Mouse (Mus musculus) heart, postnatal 0 days (tissue): ENCODE measurements around the gene Ezr. TPM values are rescaled to one million over a fixed set of nuclear protein-coding genes. Genes with fewer than 3 reads are reported as not detected.

Source experiments
- ATAC-seq: fragments of 200-750 bp; cut with Nextera tagmentation; 2 replicates; pipeline ENCODE4 v1.8.0; 2017; ENCODE audit warnings: low read depth, moderate number of reproducible peaks, moderate library complexity; ENCODE audit not compliant: insufficient read depth
- DNase-seq: peaks from one replicate; pipeline ENCODE4 v3.0.0-alpha.2; 2016; ENCODE audit warnings: low spot score
- H3K27ac ChIP-seq: fragments of 300-500 bp; sonication (generic); 2 replicates; pipeline ENCODE4 v1.5.1; 2014; ENCODE audit warnings: low read depth, mild to moderate bottlenecking
- H3K27me3 ChIP-seq: fragments of 300-500 bp; sonication (generic); 2 replicates; pipeline ENCODE4 v1.6.1; 2014; ENCODE audit warnings: low read length, mixed read lengths; ENCODE audit not compliant: control insufficient read depth, insufficient read depth
- H3K36me3 ChIP-seq: fragments of 300-500 bp; sonication (generic); replicated peaks from 2 replicates; pipeline ENCODE4 v1.6.1; 2014; ENCODE audit warnings: low read length, mixed read lengths; ENCODE audit not compliant: control insufficient read depth, insufficient read depth
- H3K4me1 ChIP-seq: fragments of 300-500 bp; sonication (generic); 2 replicates; pipeline ENCODE4 v1.6.1; 2014; ENCODE audit warnings: antibody characterized with exemption; ENCODE audit not compliant: control insufficient read depth, insufficient read depth
- H3K4me2 ChIP-seq: fragments of 300-500 bp; sonication (generic); 2 replicates; pipeline ENCODE4 v1.6.1; 2014; ENCODE audit warnings: low read depth, mild to moderate bottlenecking, low read length, moderate library complexity
- H3K4me3 ChIP-seq: fragments of 300-500 bp; sonication (generic); 2 replicates; pipeline ENCODE4 v1.5.1; 2014; ENCODE audit warnings: low read depth, low read length
- H3K9ac ChIP-seq: fragments of 300-500 bp; sonication (generic); replicated peaks from 2 replicates; pipeline ENCODE4 v1.6.1; 2014; ENCODE audit warnings: low read depth, low read length, mixed read lengths
- H3K9me3 ChIP-seq: fragments of 300-500 bp; sonication (generic); replicated peaks from 2 replicates; pipeline ENCODE4 v1.6.1; 2016; ENCODE audit warnings: low read length; ENCODE audit not compliant: control insufficient read depth
- CTCF ChIP-seq: IDR thresholded peaks from 2 replicates; pipeline ENCODE4 v1.5.1; 2016; ENCODE audit warnings: antibody characterized with exemption, control low read depth, low read depth
- EP300 ChIP-seq: IDR thresholded peaks from 2 replicates; pipeline ENCODE4 v1.6.1; 2016; ENCODE audit warnings: antibody characterized with exemption, low read depth
- WGBS: fragments of 180-500 bp; shearing (Covaris S2); extraction: QIAGEN DNeasy Blood & Tissue Kit; methylation state at CpG from one replicate; pipeline ENCODE4 v1.1.7; 2014; 5-methylcytosine and 5-hydroxymethylcytosine counted together
- polyA plus RNA-seq: library from polyadenylated mRNA; unstranded; fragments of >200 nt; fragmentation: Nextera tagmentation; extraction: Ambion mirVana; gene quantifications from 2 replicates; pipeline ENCODE4 v1.2.1, GENCODE M21; 2015
- total RNA-seq: library from RNA; depleted of rRNA; stranded (reverse); fragments of >200 nt; gene quantifications from 2 replicates; pipeline ENCODE4 v1.2.3, GENCODE M21; 2014; ENCODE audit warnings: low replicate concordance

The Ezr gene
- total and polyA plus RNA-seq, 2 experiments from 2014 or later: 91.3 to 141 TPM

DNA sequence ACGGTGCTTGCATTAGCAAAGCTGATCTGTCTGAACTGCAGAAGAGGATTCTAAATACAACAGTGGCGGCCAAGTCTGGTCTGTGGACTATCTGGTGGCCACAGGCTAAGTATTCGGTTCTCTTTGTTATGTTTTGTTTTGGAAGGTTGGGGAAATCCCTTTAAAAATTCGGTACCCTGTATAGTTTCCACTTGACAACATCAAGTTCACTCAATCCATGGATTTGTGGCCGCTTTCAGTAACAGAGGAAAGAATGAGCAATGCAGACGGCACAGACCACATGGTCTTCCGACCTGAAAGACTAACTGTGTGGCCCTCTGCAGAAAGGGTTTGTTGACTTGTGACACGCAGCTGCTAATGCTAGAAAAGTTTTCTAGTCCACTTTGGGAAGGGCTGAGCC lies 23.7 kb downstream of the Ezr start:
- 85% methylated on average over 8 of the region's 8 CpGs for WGBS
- Histone ChIP-seq H3K27ac (peak overlapping the region; percentile 77; the same call in 1 of the 2 replicates), H3K4me2 (no peak overlapping the region), H3K27me3 (no peaks in the 10 kb centered on the region), H3K4me1 (peaks cover 14% of the 10 kb centered on the region), H3K36me3 (peaks cover 34% of the 10 kb centered on the region; the same call in 1 of the 2 replicates), H3K9ac (no peak overlapping the region), H3K9me3 (no peaks in the 10 kb centered on the region), H3K4me3 (no peak overlapping the region)
- TF ChIP-seq EP300 (no peak), CTCF (no peak)
- DNase-seq (no peak), ATAC-seq (no peak)

DNA sequence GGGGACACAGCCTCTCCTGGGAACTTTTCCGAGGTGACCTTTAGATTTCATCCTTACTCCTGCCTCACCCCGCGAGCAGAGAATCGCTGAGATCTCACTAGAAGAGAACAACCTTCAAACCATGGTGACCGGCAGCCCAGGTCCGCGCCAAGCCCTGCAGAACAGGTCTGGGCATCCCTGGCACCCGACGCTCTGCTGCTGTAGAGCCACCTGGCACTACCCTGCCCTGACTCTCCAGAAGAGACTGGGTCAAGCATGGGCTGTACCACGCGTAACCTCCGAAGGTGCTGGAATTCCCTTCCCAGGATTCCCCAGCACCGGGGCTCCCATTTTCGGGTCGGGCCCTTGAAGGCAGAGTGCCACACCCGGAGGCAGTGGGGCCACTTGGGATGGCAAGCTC lies 24.7 kb downstream of the Ezr start:
- H3K4me3 ChIP-seq: no peak overlapping the region
- ATAC-seq (no peak), DNase-seq (no peak)
- H3K36me3 ChIP-seq: peaks cover 42% of the 10 kb centered on the region; the same call in 1 of the 2 replicates
- H3K4me1 ChIP-seq: peaks cover 13% of the 10 kb centered on the region
- WGBS: 92% methylated on average over 16 of the region's 16 CpGs
- H3K9me3 ChIP-seq: no peaks in the 10 kb centered on the region
- no peaks in the 10 kb centered on the region for H3K27me3 ChIP-seq
- TF ChIP-seq EP300 (no peak), CTCF (no peak)
- no peak overlapping the region for H3K9ac ChIP-seq
- H3K4me2 ChIP-seq: no peak overlapping the region
- no peak overlapping the region for H3K27ac ChIP-seq

DNA sequence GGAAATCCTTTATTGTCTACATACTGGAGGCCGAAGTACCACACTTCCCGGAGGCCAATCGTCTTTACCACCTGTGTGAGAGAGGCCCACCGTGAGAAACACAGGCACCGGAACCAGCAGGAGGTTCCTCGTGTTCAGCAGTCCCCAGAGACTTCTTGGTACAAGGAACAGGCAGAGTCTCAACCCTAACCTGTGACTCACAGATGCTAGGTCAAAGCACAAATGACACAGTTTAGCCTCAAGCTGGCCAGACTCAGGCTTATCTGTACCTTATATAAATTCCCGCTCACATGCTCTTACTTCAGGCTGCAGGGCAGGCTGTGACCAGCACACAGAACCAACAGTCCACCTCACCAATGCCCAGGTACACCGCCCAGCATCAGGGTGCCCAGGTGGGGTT lies 26.7 kb downstream of the Ezr start:
- WGBS: 80% methylated on average over 8 of the region's 8 CpGs
- H3K27me3 ChIP-seq: no peaks in the 10 kb centered on the region
- no peak for DNase-seq

DNA sequence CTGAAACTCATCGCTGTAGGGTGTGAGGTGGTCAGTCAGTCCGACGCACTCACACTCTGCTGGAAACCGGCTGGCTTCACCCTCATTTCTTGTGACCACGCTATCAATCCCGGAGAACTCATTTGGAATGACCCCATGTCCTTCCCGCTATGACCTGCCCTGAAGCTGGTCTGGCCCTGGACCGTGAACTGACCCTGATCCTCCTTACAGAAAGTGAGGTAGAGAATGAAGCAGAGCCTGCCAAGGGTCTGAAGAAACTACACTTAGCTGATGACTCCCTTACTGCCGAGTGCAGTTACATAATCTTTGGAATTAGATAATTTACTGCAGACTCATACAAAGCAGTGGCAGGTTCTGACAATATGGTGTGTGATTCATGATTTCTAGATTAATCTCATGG lies 27.4 kb downstream of the Ezr start:
- H3K9ac ChIP-seq: no peak overlapping the region
- no peak for TF ChIP-seq EP300
- TF ChIP-seq CTCF: no peak
- H3K4me1 ChIP-seq: peaks cover 18% of the 10 kb centered on the region
- no peak overlapping the region for H3K27ac ChIP-seq
- no peak for ATAC-seq
- no peaks in the 10 kb centered on the region for H3K27me3 ChIP-seq
- H3K4me3 ChIP-seq: no peak overlapping the region
- H3K4me2 ChIP-seq: no peak overlapping the region
- peaks cover 68% of the 10 kb centered on the region for H3K36me3 ChIP-seq
- H3K9me3 ChIP-seq: no peaks in the 10 kb centered on the region
- WGBS: 73% methylated on average over 9 of the region's 9 CpGs
- no peak for DNase-seq

More for the DNA sequence above, 26.7 kb downstream of the Ezr start:
- no peak overlapping the region for H3K4me2 ChIP-seq
- no peak overlapping the region for H3K27ac ChIP-seq
- no peak for TF ChIP-seq EP300
- no peak for TF ChIP-seq CTCF
- H3K9me3 ChIP-seq: no peaks in the 10 kb centered on the region
- H3K36me3 ChIP-seq: peaks cover 61% of the 10 kb centered on the region; the same call in 1 of the 2 replicates
- no peak overlapping the region for H3K9ac ChIP-seq
- peaks cover 19% of the 10 kb centered on the region for H3K4me1 ChIP-seq
- H3K4me3 ChIP-seq: no peak overlapping the region
- ATAC-seq: no peak

GRCm38 (mm10) chr17:6752375-6752774 lies 30.2 kb downstream of the Ezr start:
- TF ChIP-seq EP300 (no peak), CTCF (no peak)
- no peak overlapping the region for H3K4me3 ChIP-seq
- H3K4me1 ChIP-seq: peaks cover 31% of the 10 kb centered on the region
- H3K27ac ChIP-seq: peak overlapping the region; percentile 44; the same call in 1 of the 2 replicates
- H3K9me3 ChIP-seq: no peaks in the 10 kb centered on the region
- DNase-seq (no peak), ATAC-seq (no peak)
- H3K4me2 ChIP-seq: no peak overlapping the region
- 34% methylated on average over 7 of the region's 7 CpGs for WGBS
- H3K36me3 ChIP-seq: peaks cover 52% of the 10 kb centered on the region
- no peak overlapping the region for H3K9ac ChIP-seq
- no peaks in the 10 kb centered on the region for H3K27me3 ChIP-seq

GRCm38 (mm10) chr17:6751221-6751859 lies 31.2 kb downstream of the Ezr start:
- no peak for TF ChIP-seq EP300
- TF ChIP-seq CTCF: no peak
- Histone ChIP-seq H3K4me3 (no peak overlapping the region), H3K9ac (no peak overlapping the region), H3K27ac (peak overlapping the region; percentile 44; the same call in 1 of the 2 replicates), H3K27me3 (no peaks in the 10 kb centered on the region), H3K9me3 (no peaks in the 10 kb centered on the region), H3K4me2 (no peak overlapping the region), H3K36me3 (peaks cover 58% of the 10 kb centered on the region), H3K4me1 (peaks cover 38% of the 10 kb centered on the region)
- ATAC-seq: no peak
- 71% methylated on average over 11 of the region's 11 CpGs for WGBS
- DNase-seq: no peak
